Mouse (Mus musculus) lung, adult 18-20 months (tissue): Measurements from ENCODE around the gene Ptpn21.
A peak's percentile ranks its signal among the peaks of the same experiment; 100 is the strongest.

Source experiments
- DNase-seq, 2 experiments: peaks; one replicate each; pipeline ENCODE4 v3.0.0; 2022; ENCODE audit warnings: mixed read lengths in 2 of 2

The Ptpn21 gene

DNA sequence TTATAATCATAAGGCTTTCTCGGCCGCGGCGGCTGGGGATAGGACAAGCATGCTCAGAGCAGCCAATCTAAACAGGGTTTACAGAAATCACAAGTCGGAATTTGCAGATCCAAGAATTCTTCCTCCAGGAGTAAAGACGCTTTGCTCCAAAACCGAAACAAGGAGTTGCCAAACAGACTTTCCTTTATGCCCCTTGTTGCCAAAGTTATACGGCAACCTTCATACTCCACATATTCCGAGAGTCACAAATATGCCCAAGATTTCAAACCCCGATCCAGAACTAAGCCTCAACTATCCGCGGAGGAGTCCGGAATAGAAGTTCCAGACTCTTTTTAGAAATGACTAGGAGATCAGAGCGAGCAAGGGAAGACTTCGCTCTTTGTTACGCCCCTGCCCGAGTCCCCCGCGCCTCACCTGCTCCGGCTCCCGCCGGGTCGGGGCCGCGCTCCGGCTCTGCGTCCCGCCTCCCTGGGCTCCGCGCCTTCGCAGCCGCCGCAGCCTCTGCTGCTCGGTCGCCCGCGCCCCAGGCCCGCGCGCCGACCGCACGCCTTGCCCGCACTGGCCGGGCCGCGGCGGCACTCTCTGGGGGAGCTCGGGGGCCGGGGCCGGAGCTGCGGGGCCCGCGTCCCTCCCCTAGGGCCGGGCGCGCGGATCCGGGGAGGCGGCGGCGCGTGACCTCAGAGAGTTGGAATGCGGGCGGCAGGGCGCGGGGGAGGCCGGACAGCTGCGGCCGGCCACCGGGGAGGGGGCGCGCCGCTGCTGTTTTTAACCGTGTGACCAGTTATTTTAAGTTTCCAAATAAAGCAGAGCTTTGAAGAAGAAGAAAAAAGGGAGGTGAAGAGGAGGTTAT lies at the start of gene Ptpn21:
Gene Ptpn21 (minus strand): TSS at position 455 of the 850 bp plus-strand sequence.
- peak; percentile 74 to 78 for DNase-seq

DNA sequence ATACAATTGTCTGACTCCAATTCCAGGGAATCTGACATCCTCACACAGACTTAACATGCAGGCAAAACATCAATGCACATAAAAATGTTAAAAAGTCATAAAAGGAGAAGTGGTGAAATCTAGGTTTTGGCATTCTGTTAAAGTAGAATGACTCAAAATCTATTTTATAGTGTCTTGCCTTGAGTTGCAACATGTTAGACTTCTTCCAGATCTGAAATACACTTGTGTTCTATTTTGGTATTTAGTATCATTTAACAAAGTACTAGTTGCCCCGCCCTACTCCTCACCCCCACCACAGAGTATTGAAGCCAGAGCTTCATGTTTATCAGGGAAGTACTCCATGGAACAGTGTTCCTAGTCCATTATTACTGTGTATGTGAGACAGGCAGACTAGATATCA lies 47.0 kb upstream of the Ptpn21 start:
- DNase-seq, result no peak

DNA sequence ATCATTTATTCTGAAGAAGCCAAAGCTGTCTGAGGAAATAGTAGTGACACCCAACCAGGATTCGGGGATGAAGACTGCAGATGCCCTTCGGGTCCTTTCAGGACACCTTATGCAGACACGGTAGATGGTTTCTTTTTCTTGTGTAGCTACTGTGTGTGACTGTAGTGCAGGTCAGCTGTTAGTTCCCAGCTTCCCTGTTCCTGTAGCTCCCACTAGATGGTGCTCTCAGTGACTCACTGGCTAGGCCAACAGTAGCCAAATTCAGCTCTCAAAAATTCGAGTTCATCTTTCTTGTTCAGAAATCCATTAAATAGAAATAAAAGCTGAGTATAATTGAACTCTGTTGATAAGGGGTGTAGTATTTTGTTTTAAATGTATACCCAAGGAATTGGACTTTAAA lies 41.9 kb upstream of the Ptpn21 start:
- peak; percentile 14 to 16 for DNase-seq

DNA sequence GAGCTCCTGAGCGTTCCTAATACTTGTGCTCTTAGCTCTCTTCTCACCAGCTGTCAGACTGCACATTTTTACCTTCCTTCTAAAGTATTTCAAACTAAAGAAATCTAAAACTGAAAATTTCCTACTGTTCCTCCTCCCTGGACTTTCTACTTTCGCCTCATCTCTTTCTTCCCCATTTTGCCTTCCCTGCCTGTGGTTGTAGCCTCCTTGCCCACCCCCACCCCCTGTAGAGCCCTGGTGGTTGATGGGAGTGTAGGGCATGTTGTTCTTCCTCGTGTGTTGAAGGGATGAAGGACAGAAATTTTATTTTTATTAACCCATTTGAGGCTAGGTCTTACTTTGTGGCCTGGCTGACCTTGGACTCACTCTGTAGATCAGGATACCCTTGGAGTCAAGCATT lies 40.3 kb upstream of the Ptpn21 start:
- no peak for DNase-seq

DNA sequence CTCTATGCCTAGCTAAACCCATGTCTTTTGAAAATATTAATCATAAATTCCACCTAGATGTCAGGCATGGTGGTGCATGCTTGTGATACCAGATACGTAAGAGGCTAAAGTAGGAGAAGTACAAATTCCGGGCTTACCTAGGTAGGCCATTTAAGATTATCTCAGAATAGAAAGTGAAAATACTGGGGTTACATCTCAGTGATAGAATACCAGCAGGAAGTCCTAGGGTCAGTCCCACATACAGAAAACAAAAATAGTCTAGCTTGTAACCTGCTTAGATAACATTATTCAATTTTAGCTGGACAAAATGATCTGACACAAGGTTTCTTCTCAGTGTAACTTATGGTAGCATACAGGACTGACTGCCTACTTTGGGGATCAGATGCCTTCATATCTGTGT lies 29.0 kb upstream of the Ptpn21 start:
- DNase-seq, result no peak

DNA sequence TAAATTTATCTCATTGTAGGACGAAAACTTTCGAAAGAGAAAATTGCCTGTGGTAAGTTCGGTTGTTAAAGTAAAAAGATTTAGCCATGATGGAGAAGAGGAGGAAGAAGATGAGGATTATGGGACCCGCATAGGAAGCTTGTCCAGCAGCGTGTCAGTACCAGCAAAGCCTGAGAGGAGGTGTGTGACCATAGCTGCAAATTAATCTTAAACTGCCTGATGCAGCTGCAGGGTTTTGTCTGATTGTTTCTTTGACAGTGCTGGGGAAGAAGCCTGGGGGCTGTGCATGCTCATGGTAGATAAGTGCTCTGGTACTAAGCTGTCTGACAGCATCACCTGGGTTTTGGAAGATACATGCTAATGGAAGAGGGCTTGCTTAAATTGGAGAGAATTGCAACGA lies 22.5 kb upstream of the Ptpn21 start:
- DNase-seq, result no peak

DNA sequence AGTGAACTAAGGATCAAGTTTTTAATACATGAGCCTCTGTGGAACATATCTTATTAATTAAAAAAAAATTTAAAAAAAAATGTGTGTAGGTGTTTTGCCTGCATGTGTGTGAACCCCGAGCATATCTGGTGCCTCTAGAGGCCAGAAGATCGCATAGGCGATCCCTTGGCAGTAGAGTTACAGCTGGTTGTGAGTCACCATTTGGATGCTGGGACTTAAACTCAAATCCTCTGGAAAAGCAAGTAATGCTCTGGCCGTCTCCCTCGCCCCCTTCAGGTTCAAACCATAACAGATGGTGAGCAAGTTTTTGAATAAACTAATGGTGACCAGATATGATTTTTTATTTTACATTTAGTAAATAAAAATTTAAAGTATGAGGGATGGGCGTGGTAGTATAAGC lies 20.4 kb upstream of the Ptpn21 start:
- DNase-seq, result no peak

DNA sequence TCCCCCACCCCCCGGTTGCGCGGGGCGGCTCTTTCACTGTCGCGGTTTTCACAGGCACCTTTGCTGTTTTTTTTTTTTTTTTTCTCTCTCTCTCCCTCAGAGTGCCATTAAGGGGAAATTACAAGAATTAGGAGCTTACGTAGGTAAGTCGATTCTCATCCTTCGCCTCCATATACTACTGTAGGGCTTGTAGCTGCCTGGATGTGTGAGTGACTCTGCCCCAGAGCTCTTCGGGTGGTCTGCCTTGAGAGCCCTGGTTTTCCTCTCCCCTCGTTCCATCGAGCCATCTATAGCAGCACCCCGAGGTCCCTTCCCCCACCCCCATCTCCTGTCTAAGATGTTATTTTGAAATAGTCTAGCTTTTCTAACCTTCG lies 10.2 kb upstream of the Ptpn21 start:
- DNase-seq, result no peak

DNA sequence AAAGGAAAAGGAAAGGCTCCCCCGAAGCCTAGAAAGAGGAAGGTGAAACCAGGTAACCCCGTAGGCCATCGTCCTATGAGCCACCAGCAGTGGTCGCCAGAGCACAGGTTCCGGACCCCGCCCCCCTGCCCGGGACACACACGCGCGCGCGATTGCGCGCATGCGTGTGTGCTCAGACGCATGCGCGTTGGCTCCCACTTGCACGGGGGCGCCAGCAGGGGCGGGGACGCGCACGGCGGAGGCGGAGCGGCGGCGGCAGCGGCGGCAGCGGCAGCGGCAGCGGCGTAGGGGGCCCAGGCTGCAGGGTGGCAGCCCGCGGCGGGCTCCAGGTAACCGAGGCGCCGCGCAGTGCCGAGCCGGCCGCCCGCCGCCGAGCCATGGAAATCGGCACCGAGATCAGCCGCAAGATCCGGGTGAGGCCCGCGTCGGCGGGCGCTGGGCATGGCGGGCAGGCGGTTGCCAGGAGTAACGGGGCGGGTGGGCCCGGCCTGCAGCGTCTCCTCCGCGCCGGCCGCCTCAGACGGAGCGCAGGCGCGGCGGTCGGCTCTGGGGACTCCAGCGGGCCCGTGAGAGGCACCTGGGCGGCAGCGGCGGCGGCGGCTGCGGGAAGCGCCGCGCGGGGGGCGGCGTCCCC lies 9.7 kb upstream of the Ptpn21 start, which contains the start of gene Zc3h14:
Gene Zc3h14 (plus strand): TSS at position 219 of the 634 bp plus-strand sequence.
- DNase-seq, result peak; percentile 89 to 92

DNA sequence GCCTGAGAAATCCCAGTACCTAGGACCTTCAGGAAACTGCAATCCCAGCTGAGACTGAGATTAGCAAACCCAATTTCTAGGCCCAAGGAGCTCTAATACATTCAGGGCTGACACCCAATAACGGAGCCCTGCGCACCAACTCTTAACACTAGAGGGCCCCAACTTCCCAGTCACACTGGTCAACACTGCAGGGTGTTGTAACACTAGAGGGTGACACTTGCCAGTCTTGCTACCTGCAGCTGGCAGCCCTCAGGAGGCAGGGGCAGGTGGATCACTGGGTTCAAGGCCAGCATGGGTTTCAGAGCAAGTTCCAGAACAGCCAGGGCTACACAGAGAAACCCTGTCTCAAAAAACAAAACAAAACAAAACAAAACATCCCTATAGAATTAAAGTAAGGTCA lies 8.9 kb upstream of the Ptpn21 start:
- peak; percentile 76 to 80 for DNase-seq

DNA sequence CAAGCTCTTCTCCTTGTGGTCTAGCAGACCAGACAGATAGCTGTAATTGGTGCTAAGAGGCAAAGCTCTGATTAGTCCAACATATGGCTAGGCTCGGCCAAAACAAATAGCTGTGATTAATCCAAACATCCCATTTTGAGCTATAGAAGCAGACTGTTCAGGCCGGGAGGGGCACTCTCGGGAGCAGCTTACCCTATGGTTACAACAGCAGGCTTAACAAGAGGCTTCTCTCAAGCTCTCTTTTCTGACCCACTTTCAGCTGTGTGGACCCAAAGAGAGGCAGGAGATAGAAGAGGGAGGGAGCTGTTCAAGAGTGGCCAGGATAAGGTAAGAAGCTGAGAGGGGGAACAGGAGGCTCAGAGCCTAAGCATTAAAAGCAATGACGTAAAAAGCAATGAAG lies 8.4 kb upstream of the Ptpn21 start:
- DNase-seq, result no peak

DNA sequence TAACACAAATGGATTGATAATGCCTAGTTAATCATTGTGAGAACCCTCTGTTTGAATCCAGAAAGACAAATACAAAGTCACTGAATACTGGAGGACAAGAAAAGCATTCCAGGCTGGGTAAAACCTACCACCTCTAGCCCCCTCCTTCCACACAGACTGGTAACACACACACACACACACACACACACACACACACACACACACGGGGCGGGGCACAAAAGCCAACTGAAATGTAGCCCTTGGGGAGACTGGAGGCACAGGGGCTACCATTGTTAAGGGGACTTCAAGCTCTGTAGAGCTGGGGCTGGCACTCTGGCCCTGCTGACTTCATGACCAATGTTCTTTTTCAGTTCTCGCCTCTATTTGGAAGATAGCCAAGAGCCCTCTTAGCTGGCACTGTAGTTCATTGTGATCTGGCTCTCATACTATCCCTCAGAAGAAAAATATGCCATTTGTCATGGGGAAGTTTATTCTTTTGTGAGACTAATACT lies 3.9 kb upstream of the Ptpn21 start:
- no peak for DNase-seq

DNA sequence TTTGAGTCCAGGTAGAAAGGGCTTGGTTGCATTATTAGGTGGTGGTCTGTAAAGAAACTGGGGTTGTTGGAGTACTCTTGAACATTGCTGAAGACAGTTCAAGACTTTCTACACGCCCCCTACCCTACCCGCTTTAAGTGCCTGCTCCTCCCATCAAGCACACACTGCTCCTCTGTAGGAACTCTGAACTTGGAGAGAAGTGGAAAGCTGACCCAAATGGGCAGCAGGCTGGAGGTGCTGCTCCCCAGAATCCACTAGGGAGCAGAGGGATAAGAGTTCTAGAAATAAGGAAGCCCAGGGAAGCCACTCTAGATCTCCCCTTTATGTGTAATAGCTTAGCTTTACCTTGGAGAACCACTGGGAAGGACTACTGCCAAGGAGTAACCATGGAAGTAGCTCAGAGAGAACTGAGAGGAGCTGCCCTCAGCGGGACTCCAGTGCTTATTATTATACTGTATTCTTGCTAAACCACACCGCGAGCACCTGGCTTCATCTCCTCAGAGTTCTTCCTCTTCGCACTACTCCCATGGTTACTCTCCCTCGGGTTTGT lies 671 bp upstream of the Ptpn21 start:
- DNase-seq, result peak in 1 of 2 experiments; percentile 12

DNA sequence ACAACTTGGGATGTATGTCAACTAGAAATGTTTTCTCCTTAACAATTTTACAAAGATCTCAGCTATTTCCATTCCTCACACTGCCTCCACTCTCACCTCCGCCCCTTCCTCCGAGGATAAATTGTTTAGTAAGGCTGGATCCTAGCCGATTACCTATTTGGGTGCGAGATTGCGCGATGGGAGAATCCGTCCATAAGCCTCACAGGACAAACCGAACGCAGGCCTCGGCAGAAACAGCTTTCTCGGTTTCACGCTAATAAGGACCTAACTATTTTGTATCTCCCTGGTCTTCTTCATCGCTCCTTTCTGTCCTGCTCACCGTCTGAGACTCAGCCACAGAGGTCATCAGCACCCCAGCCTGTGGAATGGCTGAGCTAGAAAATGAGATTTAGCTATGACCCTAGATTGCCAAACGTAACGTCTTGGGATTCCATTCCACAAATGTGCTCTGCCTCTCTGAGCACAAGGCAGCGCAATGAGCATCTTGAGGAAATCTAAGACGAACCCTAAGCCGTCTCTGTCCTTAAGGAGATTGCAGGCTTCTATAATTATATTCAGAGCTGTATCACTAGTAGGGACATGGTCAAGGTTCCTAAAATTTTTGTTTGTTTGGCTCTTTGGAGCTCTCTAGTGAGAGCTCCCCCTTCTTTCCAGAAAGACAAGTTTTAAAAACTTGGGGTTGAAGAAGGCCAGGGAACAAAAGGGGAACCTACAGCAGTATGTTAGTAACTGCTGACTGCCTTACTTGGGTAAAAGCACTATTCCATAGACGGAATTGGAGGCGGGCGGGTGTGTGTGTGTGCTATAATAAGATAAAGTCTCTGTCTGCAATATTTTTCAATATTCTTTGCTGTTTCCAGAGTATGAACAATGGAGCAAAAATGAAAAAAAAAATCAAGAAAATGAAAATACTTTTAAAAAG lies 2.1 kb downstream of the Ptpn21 start:
- DNase-seq, result no peak

DNA sequence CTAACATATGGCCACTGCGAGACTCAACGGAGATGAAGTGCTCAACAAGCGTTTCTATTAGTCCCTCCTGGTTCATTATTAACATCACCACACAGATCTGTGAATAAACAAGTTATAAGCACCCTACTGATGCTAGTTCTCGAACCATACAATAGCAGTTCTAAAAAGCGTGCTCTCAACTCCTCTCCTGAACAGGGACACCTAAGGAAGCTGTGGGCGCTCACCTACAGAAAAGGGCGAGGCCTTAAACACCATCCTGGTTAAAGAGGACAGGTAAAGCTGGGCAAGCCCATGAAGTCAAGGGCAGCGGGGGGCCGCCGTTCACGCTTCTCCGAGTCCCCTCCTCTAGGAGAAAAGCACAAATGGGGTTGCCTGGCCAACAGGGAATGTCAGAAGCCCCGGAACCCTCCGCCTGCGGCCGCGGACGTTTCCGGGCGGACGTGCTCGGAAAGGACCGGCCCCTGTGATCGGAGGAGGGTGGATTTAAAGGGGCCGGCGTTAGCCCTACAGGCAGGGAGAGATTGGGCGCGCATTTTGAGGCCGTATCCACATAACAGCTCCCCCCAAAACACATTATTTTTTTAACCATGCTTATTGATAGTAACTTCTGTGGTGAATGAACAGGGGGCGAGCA lies 2.8 kb downstream of the Ptpn21 start:
- DNase-seq, result peak; percentile 80 to 85

DNA sequence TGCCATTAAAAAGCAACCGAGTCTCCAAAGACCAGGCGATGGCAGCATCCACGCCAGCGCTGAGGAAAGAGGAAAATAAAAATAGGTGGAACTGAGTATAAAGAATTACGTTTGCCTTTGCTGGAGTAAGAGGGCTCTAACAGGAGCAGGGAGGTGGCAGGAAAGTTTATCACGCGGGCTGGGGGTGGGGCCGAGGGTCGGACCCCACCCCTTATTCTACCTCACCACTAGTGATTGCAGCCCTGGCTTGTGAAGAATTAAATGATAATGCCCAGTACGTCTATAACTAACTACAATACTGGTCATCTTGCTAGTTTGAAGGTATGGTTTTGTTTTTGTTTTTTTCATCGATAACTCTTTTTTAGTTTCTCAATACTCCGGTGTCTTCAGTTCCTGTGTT lies 3.4 kb downstream of the Ptpn21 start:
- DNase-seq, result no peak

DNA sequence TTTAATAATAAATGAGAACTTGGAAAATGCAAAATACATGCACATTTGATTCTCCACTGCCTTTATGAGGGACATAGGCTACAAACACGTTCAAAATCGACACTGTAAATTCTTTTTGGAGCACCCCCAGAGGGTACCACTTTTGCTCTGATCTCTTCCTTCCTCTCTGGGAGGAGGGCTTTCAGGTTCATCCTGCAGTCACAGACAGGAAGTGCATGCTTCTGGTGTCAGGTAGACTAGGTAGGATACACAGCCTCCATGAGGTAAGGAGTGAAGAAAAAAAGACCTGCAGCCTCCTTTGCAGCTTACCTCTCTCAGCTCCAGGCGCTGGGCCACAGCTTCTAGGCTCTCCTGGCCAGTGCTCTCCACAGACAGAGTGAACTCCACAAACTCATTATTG lies 4.0 kb downstream of the Ptpn21 start:
- DNase-seq, result no peak

DNA sequence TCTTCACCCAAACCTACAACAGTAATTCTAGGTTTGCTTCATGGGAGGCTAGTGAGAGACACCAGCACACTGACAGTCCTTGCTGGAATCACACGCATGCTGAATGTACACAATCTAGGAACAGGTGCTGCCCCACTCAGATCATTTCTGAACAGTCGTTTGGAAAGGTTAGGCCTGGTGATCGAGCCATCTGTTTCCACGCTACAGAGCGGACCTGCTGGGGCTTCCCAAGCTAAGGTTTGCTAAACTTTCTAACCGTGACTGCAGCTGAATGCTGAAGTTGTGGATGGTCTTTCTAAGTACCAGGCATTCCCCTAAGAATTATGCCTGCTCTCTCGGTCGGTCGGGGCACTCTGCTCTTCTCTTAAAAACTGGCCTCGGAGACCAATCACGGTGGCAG lies 6.5 kb downstream of the Ptpn21 start:
- DNase-seq, result no peak

DNA sequence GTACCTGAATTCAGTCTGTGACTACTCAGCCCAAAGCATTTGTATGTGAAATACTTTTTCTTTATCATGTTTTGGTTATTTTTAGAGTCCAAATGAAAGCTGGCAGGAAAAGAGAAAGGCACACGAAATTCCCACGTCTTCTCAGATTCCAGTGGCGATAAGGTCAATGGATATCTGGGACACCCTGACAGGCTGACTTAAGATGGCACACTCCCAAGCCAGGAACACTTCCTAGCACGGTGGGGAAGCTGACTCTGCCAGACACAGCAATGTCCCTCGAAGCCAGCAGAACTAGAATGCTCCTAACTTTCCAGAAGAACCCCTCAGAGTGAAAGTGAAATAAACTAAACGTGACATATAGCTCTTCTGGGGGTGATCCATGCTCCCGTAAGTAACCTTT lies 10.0 kb downstream of the Ptpn21 start:
- no peak for DNase-seq

DNA sequence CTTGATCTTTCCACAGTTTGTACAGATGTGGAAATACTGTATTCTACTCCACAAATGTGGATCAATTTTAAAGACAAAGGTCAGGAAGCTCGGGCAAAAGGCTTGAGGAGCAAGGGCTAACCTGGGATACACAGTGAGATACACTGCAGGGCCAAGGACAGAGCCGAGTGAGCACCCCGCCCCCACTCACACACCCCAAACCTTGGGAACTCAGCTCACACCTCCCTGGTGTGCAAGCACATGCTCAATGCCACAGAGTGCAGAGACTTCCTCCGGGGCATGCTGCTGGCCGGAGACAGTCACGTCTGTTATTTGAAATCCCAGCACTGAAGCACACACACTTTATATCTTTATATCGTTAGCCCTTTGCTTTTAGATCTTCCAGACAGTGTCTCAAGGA lies 11.1 kb downstream of the Ptpn21 start:
- no peak for DNase-seq

DNA sequence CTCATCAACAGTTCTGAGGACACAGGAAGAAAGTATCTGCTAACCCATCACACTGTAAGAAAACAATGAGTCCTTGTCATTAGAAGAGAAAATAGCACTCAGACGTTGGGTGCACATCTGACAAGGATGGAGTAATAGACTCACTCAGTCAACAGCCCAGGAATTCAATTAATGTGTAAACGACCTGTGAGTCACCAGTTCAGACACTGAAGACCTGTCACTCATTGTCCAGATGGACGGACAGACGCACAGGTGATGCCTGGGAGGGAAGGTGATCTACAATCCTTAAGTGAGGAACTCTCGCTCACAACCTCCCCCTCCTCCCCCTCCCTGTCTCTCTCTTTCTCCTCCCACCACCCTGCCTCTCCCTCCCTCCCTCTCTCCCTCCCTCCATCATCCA lies 12.2 kb downstream of the Ptpn21 start:
- no peak for DNase-seq

DNA sequence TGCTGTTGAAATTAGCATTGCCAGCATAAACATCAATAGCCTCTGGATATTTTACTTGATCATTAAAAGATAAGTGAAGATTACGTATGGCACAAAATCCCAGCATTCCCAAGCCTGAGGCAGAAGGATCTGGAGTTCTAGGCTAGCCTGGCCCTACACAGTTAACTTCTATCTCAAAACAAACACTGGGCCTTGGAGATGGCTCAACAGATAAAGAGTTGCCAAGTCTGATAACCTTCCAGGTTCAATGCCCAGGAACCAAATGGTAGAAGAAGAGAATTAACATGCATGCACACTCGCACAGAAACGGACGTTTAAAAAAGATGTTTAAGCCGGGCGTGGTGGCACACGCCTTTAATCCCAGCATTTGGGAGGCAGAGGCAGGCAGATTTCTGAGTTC lies 13.0 kb downstream of the Ptpn21 start:
- no peak for DNase-seq
